Mouse (Mus musculus) mammary gland, adult 2 months (tissue): ENCODE data around the gene Cypt2. TPM values are rescaled to one million over a fixed set of nuclear protein-coding genes. Genes with fewer than 3 reads are reported as not detected.

Experiments used
- polyA plus RNA-seq: library from polyadenylated mRNA; depleted of rRNA; stranded (reverse); fragments of >200 nt; gene quantifications from 2 replicates; pipeline ENCODE4 v1.2.3, GENCODE M21; 2012; ENCODE audit warnings: low replicate concordance; rRNA removed

The Cypt2 gene
- polyA plus RNA-seq, result not detected in 2 replicates

GRCm38 (mm10) chrX:105499472-105499871, at the start of gene Cypt2:
Gene Cypt2, plus strand, starts transcription at chrX:105499772.

